Mouse (Mus musculus) MEL (cell line): ENCODE measurements around the gene Ociad1. TPM values are rescaled to one million over a fixed set of nuclear protein-coding genes. Genes with fewer than 3 reads are reported as not detected.

Experiments
- DNase-seq: peaks from one replicate; pipeline ENCODE4 v3.0.0; 2011; ENCODE audit warnings: low read depth, low spot score
- H3K27ac ChIP-seq: 2 replicates; pipeline ENCODE4 v1.5.1; 2012; ENCODE audit warnings: low read depth, mild to moderate bottlenecking, control low read depth, low read length, moderate library complexity; ENCODE audit not compliant: control insufficient read depth
- H3K27me3 ChIP-seq, 2 experiments: fragments of 150-350 bp in 1 of 2; sonication (generic) in 1 of 2; 2 replicates each; pipeline ENCODE4 v1.6.1; 2012; ENCODE audit warnings: low read length in 2 of 2, mild to moderate bottlenecking in 2 of 2, improper control_type of control experiment in 1 of 2, moderate library complexity in 1 of 2; ENCODE audit not compliant: insufficient read depth in 2 of 2, control insufficient read depth in 1 of 2
- H3K36me3 ChIP-seq, 2 experiments: 2 replicates each; pipeline ENCODE4 v1.6.1; 2012 to 2014; ENCODE audit warnings: low read length in 2 of 2, improper control_type of control experiment in 1 of 2, inconsistent platforms in 1 of 2, mild to moderate bottlenecking in 1 of 2; ENCODE audit not compliant: insufficient read depth in 2 of 2, control insufficient read depth in 1 of 2
- H3K4me1 ChIP-seq, 2 experiments: fragments of 150-350 bp in 1 of 2; sonication (generic) in 1 of 2; 2 replicates each; pipeline ENCODE4 v1.6.1; 2012; ENCODE audit warnings: low read length in 2 of 2, improper control_type of control experiment in 1 of 2, mild to moderate bottlenecking in 1 of 2; ENCODE audit not compliant: insufficient read depth in 2 of 2, control insufficient read depth in 1 of 2
- H3K4me3 ChIP-seq, 2 experiments: fragments of 150-350 bp in 1 of 2; sonication (generic) in 1 of 2; 2 replicates each; pipeline ENCODE4 v1.5.1; 2012; ENCODE audit warnings: low read depth in 2 of 2, low read length in 2 of 2, mild to moderate bottlenecking in 2 of 2, moderate library complexity in 2 of 2, control low read depth in 1 of 2, improper control_type of control experiment in 1 of 2; ENCODE audit not compliant: control insufficient read depth in 1 of 2, insufficient read depth in 1 of 2
- H3K79me2 ChIP-seq: 2 replicates; pipeline ENCODE4 v1.6.1; 2012; ENCODE audit warnings: mild to moderate bottlenecking, low read length, moderate library complexity; ENCODE audit not compliant: control insufficient read depth, poor library complexity, insufficient read depth
- H3K9ac ChIP-seq: 2 replicates; pipeline ENCODE4 v1.6.1; 2012; ENCODE audit warnings: low read depth, mild to moderate bottlenecking, control low read depth, low read length, moderate library complexity; ENCODE audit not compliant: control insufficient read depth, poor library complexity, severe bottlenecking
- H3K9me3 ChIP-seq: fragments of 150-350 bp; sonication (generic); replicated peaks from 2 replicates; pipeline ENCODE4 v1.6.1; 2012; ENCODE audit warnings: mild to moderate bottlenecking, low read length, improper control_type of control experiment, moderate library complexity; ENCODE audit not compliant: insufficient read depth
- BHLHE40 ChIP-seq: IDR thresholded peaks from 2 replicates; pipeline ENCODE4 v1.6.1; 2012; ENCODE audit warnings: low read depth, mild to moderate bottlenecking, inconsistent platforms, low read length, improper control_type of control experiment, borderline replicate concordance
- CHD1 ChIP-seq: IDR thresholded peaks from 2 replicates; pipeline ENCODE4 v1.6.1; 2012; ENCODE audit warnings: low read depth, mild to moderate bottlenecking, inconsistent platforms, low read length, improper control_type of control experiment
- CHD2 ChIP-seq: IDR thresholded peaks from 2 replicates; pipeline ENCODE4 v1.6.1; 2011; ENCODE audit warnings: low read length, improper control_type of control experiment
- EP300 ChIP-seq, 2 experiments: IDR thresholded peaks; 2 replicates each; pipeline ENCODE4 v1.6.1; 2011; ENCODE audit warnings: improper control_type of control experiment in 2 of 2, low read length in 2 of 2, low read depth in 1 of 2, mild to moderate bottlenecking in 1 of 2
- ETS1 ChIP-seq: IDR thresholded peaks from 2 replicates; pipeline ENCODE4 v1.6.1; 2012; ENCODE audit warnings: low read depth, mild to moderate bottlenecking, inconsistent platforms, low read length, improper control_type of control experiment, moderate library complexity
- GABPA ChIP-seq: IDR thresholded peaks from 2 replicates; pipeline ENCODE4 v1.6.1; 2012; ENCODE audit warnings: low read depth, mild to moderate bottlenecking, inconsistent platforms, low read length, improper control_type of control experiment, moderate library complexity
- HCFC1 ChIP-seq: IDR thresholded peaks from 2 replicates; pipeline ENCODE4 v1.6.1; 2012; ENCODE audit warnings: low read depth, mild to moderate bottlenecking, inconsistent platforms, low read length, improper control_type of control experiment, moderate library complexity
- JUND ChIP-seq: IDR thresholded peaks from 2 replicates; pipeline ENCODE4 v1.6.1; 2011; ENCODE audit warnings: low read depth, mild to moderate bottlenecking, improper control_type of control experiment, low read length
- KAT2A ChIP-seq: conservative IDR thresholded peaks from 2 replicates; pipeline ENCODE4 v1.6.1; 2012; ENCODE audit warnings: low read depth, low read length, improper control_type of control experiment, inconsistent platforms
- MAFK ChIP-seq: IDR thresholded peaks from 2 replicates; pipeline ENCODE4 v1.6.1; 2011; ENCODE audit warnings: low read depth, mild to moderate bottlenecking, low read length, improper control_type of control experiment, borderline replicate concordance
- MAX ChIP-seq: IDR thresholded peaks from 2 replicates; pipeline ENCODE4 v1.6.1; 2011; ENCODE audit warnings: low read length, improper control_type of control experiment
- NELFE ChIP-seq: IDR thresholded peaks from 2 replicates; pipeline ENCODE4 v1.6.1; 2011; ENCODE audit warnings: low read depth, low read length, improper control_type of control experiment
- NRF1 ChIP-seq: IDR thresholded peaks from 2 replicates; pipeline ENCODE4 v1.6.1; 2014; ENCODE audit warnings: low read depth, mild to moderate bottlenecking, inconsistent platforms, low read length, improper control_type of control experiment, moderate library complexity; ENCODE audit not compliant: poor library complexity, insufficient read depth, severe bottlenecking
- POLR2A ChIP-seq, 2 experiments: IDR thresholded peaks; 2 replicates each; pipeline ENCODE4 v1.6.1; 2011 to 2012; ENCODE audit warnings: low read length in 2 of 2, mild to moderate bottlenecking in 2 of 2, control low read depth in 1 of 2, improper control_type of control experiment in 1 of 2, low read depth in 1 of 2, moderate library complexity in 1 of 2; ENCODE audit not compliant: control insufficient read depth in 1 of 2, insufficient read depth in 1 of 2, poor library complexity in 1 of 2
- SMC3 ChIP-seq: IDR thresholded peaks from 2 replicates; pipeline ENCODE4 v1.6.1; 2011; ENCODE audit warnings: low read depth, low read length, improper control_type of control experiment
- TBP ChIP-seq: IDR thresholded peaks from 2 replicates; pipeline ENCODE4 v1.8.0; 2011; ENCODE audit warnings: low read depth, low read length, improper control_type of control experiment
- UBTF ChIP-seq: IDR thresholded peaks from 2 replicates; pipeline ENCODE4 v1.6.1; 2012; ENCODE audit warnings: low read depth, mild to moderate bottlenecking, inconsistent platforms, low read length, improper control_type of control experiment, moderate library complexity, borderline replicate concordance; ENCODE audit not compliant: insufficient read depth
- USF2 ChIP-seq, 2 experiments: IDR thresholded peaks; 2 replicates each; pipeline ENCODE4 v1.6.1; 2011 to 2012; ENCODE audit warnings: improper control_type of control experiment in 2 of 2, low read length in 2 of 2, borderline replicate concordance in 1 of 2, inconsistent platforms in 1 of 2, low read depth in 1 of 2, mild to moderate bottlenecking in 1 of 2; ENCODE audit not compliant: insufficient read depth in 1 of 2
- polyA plus RNA-seq, 2 experiments: library from polyadenylated mRNA; stranded (reverse) in 1 of 2; unstranded in 1 of 2; fragments of >175 nt in 1 of 2; fragments of >200 nt in 1 of 2; gene quantifications; 2 replicates each; pipeline versions ENCODE4 v1.2.1 to v1.2.4; 2012; ENCODE audit warnings: low replicate concordance in 2 of 2, low read depth in 1 of 2; ENCODE audit not compliant: insufficient read length in 2 of 2, insufficient read depth in 1 of 2, missing spikeins in 1 of 2
- total RNA-seq: library from RNA; depleted of rRNA; stranded (reverse); fragments of 300-350 nt; gene quantifications from 2 replicates; pipeline ENCODE4 v1.2.3, GENCODE M21; 2012

The Ociad1 gene
- total and polyA plus RNA-seq, 3 experiments: 110 to 221 TPM; not detected in 1

GRCm38 (mm10) chr5:73307297-73307696, 14.7 kb downstream of the Ociad1 start (continued):
- TF ChIP-seq EP300 (IDR thresholded peaks at IDR 0.05; ENCODE audit: low read depth in 1 of 2, low read length in 2 of 2): peak in 1 of 2 experiments; percentile 67; a peak in 2 of 4 replicates

GRCm38 (mm10) chr5:73309496-73309895, 16.9 kb downstream of the Ociad1 start:
- Histone ChIP-seq H3K27me3 (no peaks in the 10 kb centered on the region), H3K9ac (no peak overlapping the region), H3K27ac (no peak overlapping the region), H3K79me2 (no peaks in the 10 kb centered on the region), H3K36me3 (peaks cover 21 to 74% of the 10 kb centered on the region in 2 experiments), H3K4me3 (no peak overlapping the region), H3K4me1 (peaks cover 5 to 6% of the 10 kb centered on the region in 2 experiments), H3K9me3 (no peaks in the 10 kb centered on the region)
- TF ChIP-seq TBP (no peak), GABPA (no peak), NELFE (no peak), JUND (no peak), HCFC1 (no peak), NRF1 (no peak), POLR2A (IDR thresholded peaks at IDR 0.05; ENCODE audit: control insufficient read depth in 1 of 2, insufficient read depth in 1 of 2, low read depth in 1 of 2, low read length in 2 of 2, poor library complexity in 1 of 2) (no peak), USF2 (IDR thresholded peaks at IDR 0.05; ENCODE audit: borderline replicate concordance in 1 of 2, insufficient read depth in 1 of 2, low read depth in 1 of 2, low read length in 2 of 2) (no peak), CHD2 (no peak), MAFK (no peak), CHD1 (no peak), MAX (no peak), ETS1 (no peak)
- DNase-seq: no peak

- no peak for DNase-seq
- Histone ChIP-seq H3K79me2 (no peaks in the 10 kb centered on the region), H3K9me3 (no peaks in the 10 kb centered on the region), H3K9ac (no peak overlapping the region), H3K27ac (no peak overlapping the region), H3K4me1 (peaks cover 5 to 6% of the 10 kb centered on the region in 2 experiments), H3K27me3 (no peaks in the 10 kb centered on the region), H3K36me3 (peaks cover 21 to 67% of the 10 kb centered on the region in 2 experiments), H3K4me3 (no peak overlapping the region)
- no peak for TF ChIP-seq SMC3
- TF ChIP-seq NRF1: no peak
- TF ChIP-seq KAT2A: no peak
- no peak for TF ChIP-seq POLR2A (IDR thresholded peaks at IDR 0.05; ENCODE audit: control insufficient read depth in 1 of 2, insufficient read depth in 1 of 2, low read depth in 1 of 2, low read length in 2 of 2, poor library complexity in 1 of 2)
- TF ChIP-seq BHLHE40: no peak
- no peak for TF ChIP-seq UBTF
These were observed 17.8 kb downstream of the Ociad1 start for GRCm38 (mm10) chr5:73310401-73310800.
